Mouse (Mus musculus) limb, embryonic 12.5 days (tissue): ENCODE results near the gene Esr1. TPM values are rescaled to one million over a fixed set of nuclear protein-coding genes. Genes with fewer than 3 reads are reported as not detected.

Experiments
- ATAC-seq: fragments of 200-750 bp; cut with Nextera tagmentation; 2 replicates; pipeline ENCODE4 v1.8.0; 2017; ENCODE audit warnings: low read depth, moderate TSS enrichment; ENCODE audit not compliant: insufficient number of reproducible peaks, insufficient read depth, low FRiP score, low TSS enrichment
- H3K27ac ChIP-seq: fragments of 300-500 bp; sonication (generic); 2 replicates; pipeline ENCODE4 v1.5.1; 2016; ENCODE audit warnings: mild to moderate bottlenecking, moderate library complexity
- H3K27me3 ChIP-seq: fragments of 300-500 bp; sonication (generic); 2 replicates; pipeline ENCODE4 v1.6.1; 2016; ENCODE audit warnings: mild to moderate bottlenecking, moderate library complexity
- H3K36me3 ChIP-seq: fragments of 300-500 bp; sonication (generic); 2 replicates; pipeline ENCODE4 v1.6.1; 2016; ENCODE audit warnings: mild to moderate bottlenecking, moderate library complexity
- H3K4me1 ChIP-seq: fragments of 300-500 bp; sonication (generic); replicated peaks from 2 replicates; pipeline ENCODE4 v1.6.1; 2016
- H3K4me2 ChIP-seq: fragments of 300-500 bp; sonication (generic); 2 replicates; pipeline ENCODE4 v1.6.1; 2016; ENCODE audit warnings: mild to moderate bottlenecking, moderate library complexity
- H3K4me3 ChIP-seq: fragments of 300-500 bp; sonication (generic); replicated peaks from 2 replicates; pipeline ENCODE4 v1.5.1; 2016; ENCODE audit warnings: mild to moderate bottlenecking
- H3K9ac ChIP-seq: fragments of 300-500 bp; sonication (generic); replicated peaks from 2 replicates; pipeline ENCODE4 v1.6.1; 2016; ENCODE audit warnings: mild to moderate bottlenecking, moderate library complexity
- H3K9me3 ChIP-seq: fragments of 300-500 bp; sonication (generic); 2 replicates; pipeline ENCODE4 v1.6.1; 2016; ENCODE audit warnings: mild to moderate bottlenecking, moderate library complexity
- WGBS: fragments of 180-500 bp; shearing (Covaris S2); methylation state at CpG from one replicate; pipeline ENCODE4 v1.1.7; 2016; 5-methylcytosine and 5-hydroxymethylcytosine counted together
- polyA plus RNA-seq: library from polyadenylated mRNA; unstranded; fragments of >200 nt; fragmentation: Nextera tagmentation; extraction: Ambion mirVana; gene quantifications from 2 replicates; pipeline ENCODE4 v1.2.1, GENCODE M21; 2016

Gene Esr1
- 0.82 and 1.1 TPM in 2 replicates for polyA plus RNA-seq

DNA sequence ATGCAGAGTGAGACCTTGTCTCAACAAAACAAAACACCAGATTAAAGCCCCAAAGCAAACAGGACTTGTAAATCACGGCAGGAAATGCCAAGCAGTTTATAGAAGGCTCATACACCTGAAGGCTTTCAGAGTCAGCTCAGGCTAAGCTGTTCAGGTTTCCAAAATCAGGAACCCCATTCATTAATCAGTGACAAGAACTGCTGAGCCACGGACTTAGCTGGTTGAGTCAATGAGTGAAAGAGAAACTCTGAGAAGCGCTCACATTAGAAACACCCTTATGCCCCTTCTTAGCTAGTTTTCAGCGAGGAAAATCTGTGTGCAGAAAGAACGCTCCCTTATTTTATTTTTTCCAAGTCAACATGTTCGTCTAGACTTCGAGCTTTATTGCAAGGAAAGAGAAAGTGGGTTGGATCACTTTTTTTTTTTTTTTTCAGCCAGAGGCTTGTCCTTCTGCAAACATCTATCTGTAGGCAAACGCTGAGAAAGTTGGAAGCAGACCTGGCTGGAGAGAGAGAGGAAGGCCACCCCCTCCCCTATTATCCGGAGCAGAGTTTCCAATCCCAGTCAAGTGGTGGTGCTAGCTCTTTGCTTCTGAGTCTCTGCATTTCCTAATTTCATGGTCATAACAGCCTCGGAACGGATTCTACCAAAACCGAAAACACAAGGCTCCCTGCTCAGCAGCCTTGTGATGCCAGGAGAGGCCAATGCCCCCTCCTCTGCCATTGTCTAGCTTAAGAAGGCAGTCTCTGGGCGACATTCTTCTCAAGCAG is at the start of gene Esr1:
Gene Esr1 (plus strand): TSS at position 208 of the 770 bp plus-strand sequence.
- no peaks in the 10 kb centered on the region for H3K36me3 ChIP-seq
- peaks cover 9% of the 10 kb centered on the region; the same call in 1 of the 2 replicates for H3K9me3 ChIP-seq
- no peaks in the 10 kb centered on the region for H3K27me3 ChIP-seq
- peak within 1 kb of the TSS; percentile 19; the same call in 1 of the 2 replicates for H3K4me3 ChIP-seq
- 33% methylated on average over 13 of the region's 13 CpGs for WGBS
- H3K4me2 ChIP-seq: peak within 1 kb of the TSS; percentile 45
- H3K27ac ChIP-seq: peak within 1 kb of the TSS; percentile 73
- peaks cover 27% of the 10 kb centered on the region for H3K4me1 ChIP-seq
- ATAC-seq: 0 out of 2 replicates have a peak, but pooled peaks have one; percentile 23
- no peak within 1 kb of the TSS for H3K9ac ChIP-seq

DNA sequence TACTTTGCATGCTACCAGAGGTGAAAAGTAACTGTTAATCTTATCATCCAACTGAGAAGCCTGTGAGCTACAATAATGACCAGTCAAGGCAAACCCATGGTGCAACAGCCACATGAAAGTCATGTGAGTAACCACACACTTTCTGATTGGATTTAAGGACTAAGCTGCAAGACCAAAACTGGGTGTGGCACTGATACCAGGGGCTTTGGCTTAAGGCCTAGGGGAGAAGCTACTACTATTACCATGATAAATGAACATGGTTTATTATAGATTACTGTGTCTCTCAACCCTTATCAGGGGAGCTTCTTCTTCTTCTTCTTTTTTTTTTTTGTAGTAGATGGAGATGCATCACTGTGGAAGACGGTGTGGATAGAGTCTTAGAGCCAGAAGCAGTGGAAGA is 46.2 kb upstream of the Esr1 start:
- H3K9ac ChIP-seq: no peak overlapping the region
- H3K9me3 ChIP-seq: no peaks in the 10 kb centered on the region
- 95% methylated on average over 1 of the region's 1 CpGs for WGBS

DNA sequence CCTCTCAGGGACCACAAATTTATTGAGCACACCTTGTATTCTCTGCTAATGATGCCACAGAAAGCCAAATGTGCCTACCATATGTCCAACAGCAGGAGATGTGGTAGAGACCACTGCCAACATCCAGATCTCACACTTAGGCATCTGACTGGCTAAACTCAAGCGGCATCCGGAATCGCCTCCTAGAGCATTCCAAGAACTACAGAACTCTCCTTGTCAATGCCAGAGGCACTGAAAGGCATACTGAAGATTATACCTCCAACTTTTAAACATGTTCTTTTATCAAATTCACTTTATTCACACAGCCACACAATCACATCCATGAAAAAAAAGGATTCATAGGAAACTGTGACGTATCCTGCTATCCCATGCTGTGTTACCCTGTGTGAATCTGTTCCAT is 40.6 kb upstream of the Esr1 start:
- Histone ChIP-seq H3K36me3 (no peaks in the 10 kb centered on the region), H3K27ac (no peak overlapping the region), H3K4me2 (no peak overlapping the region), H3K4me3 (no peak overlapping the region), H3K9ac (no peak overlapping the region), H3K27me3 (no peaks in the 10 kb centered on the region), H3K4me1 (no peaks in the 10 kb centered on the region), H3K9me3 (no peaks in the 10 kb centered on the region)
- ATAC-seq: no peak
- 92% methylated on average over 4 of the region's 4 CpGs for WGBS

More for the DNA sequence above, 46.2 kb upstream of the Esr1 start:
- no peaks in the 10 kb centered on the region for H3K4me1 ChIP-seq
- H3K27ac ChIP-seq: no peak overlapping the region
- no peak overlapping the region for H3K4me2 ChIP-seq
- H3K4me3 ChIP-seq: no peak overlapping the region
- no peaks in the 10 kb centered on the region for H3K27me3 ChIP-seq
- ATAC-seq: no peak
- no peaks in the 10 kb centered on the region for H3K36me3 ChIP-seq

DNA sequence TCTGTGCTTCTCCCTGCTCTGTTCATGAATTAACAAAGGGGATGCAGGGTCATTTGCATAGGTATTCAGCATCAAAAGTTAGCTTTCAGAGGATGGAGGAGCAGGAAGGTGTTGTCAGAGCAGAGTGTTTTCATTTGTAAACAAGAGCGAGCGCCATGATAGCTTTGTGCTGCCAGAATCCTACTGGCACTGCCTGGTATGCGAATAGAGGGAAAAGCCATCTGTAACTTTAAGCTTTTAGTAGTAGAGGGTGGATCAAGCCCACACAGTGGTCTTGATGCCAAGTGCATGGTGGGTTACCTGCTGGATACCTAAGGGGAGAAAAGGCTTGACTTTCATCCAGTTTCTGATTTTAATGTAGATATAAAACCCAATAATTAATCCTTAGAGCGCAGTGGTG is 40.1 kb upstream of the Esr1 start:
- Histone ChIP-seq H3K36me3 (no peaks in the 10 kb centered on the region), H3K9me3 (no peaks in the 10 kb centered on the region), H3K9ac (no peak overlapping the region), H3K27ac (no peak overlapping the region), H3K27me3 (no peaks in the 10 kb centered on the region), H3K4me2 (no peak overlapping the region), H3K4me1 (no peaks in the 10 kb centered on the region), H3K4me3 (no peak overlapping the region)
- ATAC-seq: no peak
- 87% methylated on average over 4 of the region's 4 CpGs for WGBS

DNA sequence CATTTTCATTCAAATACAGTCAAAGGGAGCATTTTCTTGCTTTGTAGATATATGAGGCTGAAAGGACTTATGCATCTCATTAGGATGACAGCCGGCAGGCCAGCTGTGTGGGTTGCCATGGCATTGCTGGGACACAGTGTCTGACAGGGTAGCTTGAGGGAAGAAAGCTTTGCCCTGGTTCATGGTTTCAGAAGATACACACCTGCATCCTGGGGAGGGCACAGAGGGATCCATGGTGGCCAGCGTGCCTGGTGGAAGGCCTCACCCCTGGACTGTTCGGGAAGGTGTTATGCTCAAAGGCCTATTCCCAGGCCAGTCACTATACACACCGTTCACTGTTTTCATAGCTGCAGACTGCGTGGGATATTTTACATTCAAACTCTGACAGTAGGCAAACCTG is 29.5 kb upstream of the Esr1 start:
- H3K9me3 ChIP-seq: no peaks in the 10 kb centered on the region
- 84% methylated on average over 5 of the region's 5 CpGs for WGBS
- no peak for ATAC-seq

DNA sequence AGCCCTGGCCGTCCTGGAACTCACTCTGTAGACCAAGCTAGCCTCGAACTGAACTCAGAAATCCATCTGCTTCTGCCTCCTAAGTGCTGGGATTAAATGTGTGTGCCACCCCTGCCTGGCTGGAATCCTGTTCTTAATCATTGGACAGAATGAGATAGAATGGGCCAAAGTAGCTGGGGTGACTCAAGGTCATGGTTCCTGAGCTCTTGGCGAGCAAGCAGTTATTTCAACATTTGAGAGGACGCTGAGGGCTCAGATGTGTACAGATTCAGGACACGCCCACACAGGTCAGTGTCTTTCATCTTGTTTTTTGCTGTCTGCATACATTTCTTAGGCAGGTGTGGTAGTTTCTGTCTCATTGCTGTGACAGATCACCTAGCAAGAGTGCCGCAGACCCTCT is 24.7 kb upstream of the Esr1 start:
- no peak overlapping the region for H3K9ac ChIP-seq
- 87% methylated on average over 6 of the region's 6 CpGs for WGBS
- no peak overlapping the region for H3K4me2 ChIP-seq
- no peaks in the 10 kb centered on the region for H3K4me1 ChIP-seq
- H3K27me3 ChIP-seq: no peaks in the 10 kb centered on the region
- H3K27ac ChIP-seq: no peak overlapping the region
- H3K4me3 ChIP-seq: no peak overlapping the region
- H3K36me3 ChIP-seq: no peaks in the 10 kb centered on the region
- no peak for ATAC-seq
- no peaks in the 10 kb centered on the region for H3K9me3 ChIP-seq

More for the DNA sequence above, 29.5 kb upstream of the Esr1 start:
- Histone ChIP-seq H3K4me2 (no peak overlapping the region), H3K36me3 (no peaks in the 10 kb centered on the region), H3K4me3 (no peak overlapping the region), H3K27me3 (no peaks in the 10 kb centered on the region), H3K9ac (no peak overlapping the region), H3K27ac (no peak overlapping the region), H3K4me1 (no peaks in the 10 kb centered on the region)

DNA sequence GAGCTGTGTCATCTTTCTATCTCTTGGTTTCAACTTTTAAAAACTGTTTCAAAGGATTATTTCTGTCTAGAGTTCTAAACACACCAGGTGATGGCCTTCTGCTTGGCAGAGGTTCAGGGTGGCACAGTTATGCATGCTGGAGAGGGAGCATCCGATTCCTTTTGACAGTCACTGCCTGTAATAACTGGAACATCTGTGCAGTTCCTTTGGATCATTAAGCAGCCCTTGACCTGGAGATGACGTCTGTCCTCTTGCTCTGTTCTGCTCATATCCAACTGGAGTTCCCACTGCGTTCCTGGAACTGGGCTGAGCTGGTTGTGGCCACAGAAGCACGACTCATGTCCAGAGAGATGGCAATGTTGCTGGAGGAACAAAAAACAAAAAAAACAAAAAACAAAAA is 21.8 kb upstream of the Esr1 start:
- no peaks in the 10 kb centered on the region for H3K27me3 ChIP-seq
- no peaks in the 10 kb centered on the region for H3K9me3 ChIP-seq
- no peak overlapping the region for H3K9ac ChIP-seq
- WGBS: 82% methylated on average over 4 of the region's 4 CpGs
- H3K4me3 ChIP-seq: no peak overlapping the region
- no peaks in the 10 kb centered on the region for H3K36me3 ChIP-seq
- no peak overlapping the region for H3K4me2 ChIP-seq
- no peak for ATAC-seq
- no peaks in the 10 kb centered on the region for H3K4me1 ChIP-seq
- H3K27ac ChIP-seq: no peak overlapping the region

DNA sequence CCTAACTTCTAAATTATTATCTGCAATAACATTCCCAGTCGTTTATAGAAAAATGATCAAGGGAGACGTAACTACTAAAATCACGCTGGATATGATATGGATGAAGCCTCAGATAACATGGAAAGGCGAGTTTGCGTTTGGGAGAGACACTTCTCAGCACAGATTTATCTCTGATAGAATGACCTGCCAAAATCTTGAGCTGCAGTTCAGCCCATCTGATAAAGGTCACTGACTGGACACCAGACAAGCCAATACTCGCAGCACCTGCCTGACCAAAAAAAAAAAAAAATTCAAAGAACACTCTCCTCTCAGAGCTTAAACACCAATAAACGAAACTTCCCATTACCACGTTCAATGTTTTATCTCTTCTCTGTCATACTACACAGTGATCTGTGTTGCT is 20.4 kb upstream of the Esr1 start:
- no peak for ATAC-seq
- 61% methylated on average over 8 of the region's 8 CpGs for WGBS
- Histone ChIP-seq H3K36me3 (no peaks in the 10 kb centered on the region), H3K4me1 (no peaks in the 10 kb centered on the region), H3K27me3 (no peaks in the 10 kb centered on the region), H3K27ac (no peak overlapping the region), H3K9ac (no peak overlapping the region), H3K4me2 (no peak overlapping the region), H3K4me3 (no peak overlapping the region), H3K9me3 (no peaks in the 10 kb centered on the region)

DNA sequence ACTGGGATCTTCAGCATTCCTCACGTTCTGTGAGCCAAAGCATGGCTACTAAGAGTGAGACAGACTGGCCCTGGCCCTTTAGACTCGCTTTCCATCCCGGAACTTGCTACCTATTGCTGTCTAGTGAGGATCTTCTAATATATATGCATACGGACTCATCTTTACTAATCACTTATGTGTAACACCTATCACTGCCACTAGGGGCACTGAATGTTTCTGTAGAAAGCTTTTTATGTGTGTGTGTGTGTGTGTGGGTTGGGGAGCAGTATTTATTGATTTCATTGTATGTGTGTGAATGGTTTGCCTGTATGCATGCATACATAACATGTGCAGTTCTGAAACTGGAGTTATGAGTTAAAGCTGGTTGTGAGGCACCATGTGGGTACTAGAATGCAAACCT is 17.6 kb upstream of the Esr1 start:
- H3K27ac ChIP-seq: no peak overlapping the region
- 82% methylated on average over 4 of the region's 4 CpGs for WGBS
- no peaks in the 10 kb centered on the region for H3K4me1 ChIP-seq
- no peak for ATAC-seq
- H3K4me2 ChIP-seq: no peak overlapping the region
- H3K4me3 ChIP-seq: no peak overlapping the region
- no peaks in the 10 kb centered on the region for H3K27me3 ChIP-seq
- no peaks in the 10 kb centered on the region for H3K36me3 ChIP-seq
- H3K9ac ChIP-seq: no peak overlapping the region
- H3K9me3 ChIP-seq: no peaks in the 10 kb centered on the region

DNA sequence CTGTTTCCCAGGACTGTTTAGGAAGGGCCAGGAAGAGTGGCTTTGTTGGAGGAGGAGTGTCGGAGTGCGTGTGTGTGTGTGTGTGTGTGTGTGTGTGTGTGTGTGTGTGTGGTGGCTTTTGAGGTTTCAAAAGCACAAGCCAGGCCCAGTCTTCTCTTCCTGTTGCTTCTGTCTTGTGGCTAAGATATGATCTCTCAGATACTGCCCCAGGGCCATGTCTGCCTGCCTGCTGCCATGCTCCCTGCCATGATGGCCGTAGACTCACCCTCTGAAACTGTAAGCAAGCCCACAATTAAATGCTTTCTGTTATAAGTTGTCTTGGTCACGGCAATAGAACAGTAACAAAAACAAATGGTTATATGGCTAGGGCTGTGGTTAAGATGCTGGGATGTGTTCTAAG is 14.2 kb upstream of the Esr1 start:
- ATAC-seq: no peak
- WGBS: 92% methylated on average over 4 of the region's 4 CpGs
- no peak overlapping the region for H3K9ac ChIP-seq

DNA sequence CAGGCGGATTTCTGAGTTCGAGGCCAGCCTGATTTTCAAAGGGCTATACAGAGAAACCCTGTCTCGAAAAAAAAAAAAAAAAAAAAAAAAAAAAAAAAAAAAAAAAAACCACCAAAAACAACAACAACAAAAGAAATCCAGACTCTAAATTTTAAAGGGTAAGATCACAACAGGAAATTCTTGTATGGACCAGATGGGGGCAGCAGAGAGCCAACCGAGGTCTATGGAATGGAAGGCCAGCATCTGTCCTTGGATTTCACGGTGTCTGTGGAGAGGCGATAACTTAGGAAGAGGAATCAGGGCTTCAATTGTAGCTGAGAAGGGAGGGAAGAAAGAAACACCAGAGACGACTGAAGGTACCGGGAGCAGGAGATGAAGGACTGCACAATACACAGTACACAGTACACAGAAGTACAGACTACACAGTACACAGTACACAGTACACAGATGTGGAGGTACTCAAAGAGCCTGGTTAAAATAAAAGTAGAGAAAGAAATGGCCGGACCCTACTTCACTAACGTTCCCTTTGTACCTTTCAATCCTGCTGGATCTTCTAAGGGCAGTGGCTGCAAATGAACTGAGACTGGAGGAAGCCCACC is 13.1 kb upstream of the Esr1 start:
- Histone ChIP-seq H3K36me3 (no peaks in the 10 kb centered on the region), H3K27ac (no peak overlapping the region), H3K27me3 (no peaks in the 10 kb centered on the region), H3K4me2 (no peak overlapping the region), H3K4me3 (no peak overlapping the region), H3K9ac (no peak overlapping the region), H3K9me3 (no peaks in the 10 kb centered on the region), H3K4me1 (no peaks in the 10 kb centered on the region)
- WGBS: 71% methylated on average over 10 of the region's 10 CpGs
- ATAC-seq: 0 out of 2 replicates have a peak, but pooled peaks have one; percentile 33

More for the DNA sequence above, 14.2 kb upstream of the Esr1 start:
- H3K4me2 ChIP-seq: no peak overlapping the region
- no peaks in the 10 kb centered on the region for H3K36me3 ChIP-seq
- H3K4me1 ChIP-seq: no peaks in the 10 kb centered on the region
- H3K27me3 ChIP-seq: no peaks in the 10 kb centered on the region
- H3K27ac ChIP-seq: no peak overlapping the region
- no peak overlapping the region for H3K4me3 ChIP-seq
- no peaks in the 10 kb centered on the region for H3K9me3 ChIP-seq
